Mouse (Mus musculus): Measurements from ENCODE around the gene Trim44.

Gene Trim44

DNA sequence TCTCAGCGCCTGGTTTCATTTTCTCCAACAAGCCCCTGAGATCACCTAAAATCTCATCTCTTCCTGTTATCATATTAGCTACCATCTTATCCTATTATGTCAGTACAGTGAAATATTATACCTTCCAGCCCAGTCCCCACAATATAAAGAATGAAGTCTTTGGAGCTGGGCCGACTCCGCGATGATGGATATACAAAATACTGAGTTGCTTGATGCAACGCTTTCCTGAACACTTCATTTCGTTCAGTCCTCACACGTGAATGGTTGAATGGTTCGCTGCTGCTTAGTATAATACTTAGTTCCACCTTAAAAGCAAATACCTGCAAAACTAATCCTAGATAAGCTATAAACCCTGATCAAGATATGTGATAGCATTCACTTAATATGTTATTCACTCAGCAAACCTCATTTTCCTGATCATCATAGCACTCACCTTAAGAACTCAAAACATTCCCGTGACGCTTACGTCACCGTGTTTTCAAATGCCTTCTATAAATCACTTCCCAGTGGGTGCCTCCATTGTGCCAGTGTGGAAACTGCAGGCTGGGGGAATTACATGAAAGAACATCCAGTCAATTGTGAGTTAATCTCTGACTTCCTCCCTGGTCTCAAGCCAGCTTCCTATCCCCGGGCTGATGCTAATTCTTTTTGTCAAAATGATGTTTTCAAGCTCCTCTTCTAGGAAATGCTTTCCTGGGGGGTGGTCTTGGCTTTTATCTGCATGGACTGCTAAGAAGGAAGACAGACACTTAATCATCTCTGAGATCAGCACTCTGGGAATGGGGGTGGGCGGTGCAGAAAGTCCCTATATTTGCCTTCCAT, at the start of gene Trim44:
Trim44 (minus strand) TSS at position 466 of the 822 bp plus-strand sequence.
- DNase-seq, result peak; percentile 78

DNA sequence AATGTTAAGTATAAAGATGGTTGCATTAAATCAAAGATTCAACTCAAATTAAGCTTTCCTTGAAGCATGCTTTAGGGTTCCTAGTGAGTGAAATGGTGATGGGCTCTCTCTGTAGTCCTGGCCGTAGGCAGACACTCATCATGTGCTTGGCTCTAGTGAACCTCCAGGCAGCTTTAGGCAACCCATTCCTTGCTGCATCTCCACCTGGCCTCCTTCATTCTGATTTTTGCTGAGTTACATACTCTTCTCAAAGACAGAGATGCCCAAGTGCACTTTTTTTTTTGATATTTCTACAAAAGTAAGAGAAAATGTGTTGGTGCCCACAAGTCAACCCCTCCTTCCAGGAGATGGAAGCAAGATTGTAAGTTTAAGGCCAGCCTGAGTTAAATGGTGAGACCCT, 47.5 kb upstream of the Trim44 start:
- no peak for DNase-seq

GRCm38 (mm10) chr2:102453447-102453846, 45.8 kb upstream of the Trim44 start:
- peak; percentile 65 for DNase-seq

- DNase-seq, result peak; percentile 92
Measured at GRCm38 (mm10) chr2:102451671-102452549, 44.3 kb upstream of the Trim44 start, which contains the start of gene Fjx1. Gene Fjx1, minus strand, starts transcription at chr2:102452499.

- peak; percentile 66 for DNase-seq
Measured at GRCm38 (mm10) chr2:102450761-102451670, 43.4 kb upstream of the Trim44 start.

DNA sequence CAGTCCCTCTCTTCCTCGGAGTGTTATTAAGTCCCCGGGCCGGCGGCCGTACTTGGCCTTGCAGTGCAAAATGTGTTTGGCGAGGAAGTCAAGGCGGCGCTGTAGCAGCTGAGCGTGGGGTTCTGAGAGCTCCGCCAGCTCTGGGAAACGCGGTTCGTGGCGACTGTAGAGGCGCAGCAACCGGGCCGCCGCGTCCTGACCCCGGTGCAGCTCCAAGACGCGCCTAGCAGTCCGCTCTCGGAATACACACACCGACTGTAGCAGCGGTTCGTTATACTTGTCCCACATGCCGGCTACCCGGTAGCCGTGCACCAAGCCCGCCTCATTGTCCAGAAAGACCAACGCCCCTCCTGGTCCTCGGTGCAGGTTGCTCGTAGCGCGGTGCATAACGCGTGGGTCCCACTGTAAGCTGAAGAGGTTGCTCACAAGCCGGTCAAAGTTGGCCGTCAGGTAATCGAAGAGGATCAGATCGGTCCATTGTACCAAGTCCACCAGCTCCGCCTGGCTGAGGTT, 42.7 kb upstream of the Trim44 start:
- DNase-seq, result peak; percentile 69

GRCm38 (mm10) chr2:102449630-102450247, 42.1 kb upstream of the Trim44 start:
- DNase-seq, result peak; percentile 81

DNA sequence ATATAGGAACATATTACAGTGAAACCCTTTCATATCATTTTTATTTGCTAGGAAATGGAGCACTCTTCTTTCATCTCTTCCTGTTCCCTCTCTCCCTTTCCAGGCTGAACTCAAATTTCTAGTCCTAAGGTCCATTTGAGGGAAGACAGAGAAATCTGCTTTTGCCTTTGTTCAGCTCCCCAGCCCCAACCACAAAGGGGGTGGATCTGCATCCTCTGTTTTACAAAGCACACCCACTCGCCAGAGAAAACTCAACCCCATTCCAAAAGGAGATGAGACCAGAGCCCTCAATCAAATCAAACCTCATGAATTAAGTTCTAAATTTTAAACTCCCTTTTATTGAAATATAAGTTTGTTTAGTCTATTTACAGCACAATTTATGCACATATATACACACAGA, 41.4 kb upstream of the Trim44 start:
- DNase-seq, result no peak

GRCm38 (mm10) chr2:102447831-102448230, 40.2 kb upstream of the Trim44 start:
- peak; percentile 58 for DNase-seq

DNA sequence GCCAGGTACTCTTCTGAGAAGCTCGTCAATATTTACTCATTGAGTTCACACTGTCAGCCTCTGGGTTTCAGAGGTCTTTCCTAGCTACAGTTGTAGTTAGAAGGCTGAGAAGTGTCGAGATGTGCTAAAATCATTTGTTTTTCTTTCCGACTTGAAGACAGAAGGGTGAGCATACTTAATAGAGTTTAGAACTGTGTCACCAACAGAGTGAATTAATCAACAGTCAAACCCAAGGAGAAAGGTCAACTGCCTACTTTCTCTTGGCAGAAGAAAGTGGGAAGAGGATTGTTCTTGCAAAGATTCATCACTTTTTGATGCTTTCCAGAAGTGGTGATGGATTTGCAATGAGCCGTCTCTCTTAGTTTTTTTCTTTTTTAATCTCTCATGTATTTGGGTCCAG, 39.2 kb upstream of the Trim44 start:
- no peak for DNase-seq

DNA sequence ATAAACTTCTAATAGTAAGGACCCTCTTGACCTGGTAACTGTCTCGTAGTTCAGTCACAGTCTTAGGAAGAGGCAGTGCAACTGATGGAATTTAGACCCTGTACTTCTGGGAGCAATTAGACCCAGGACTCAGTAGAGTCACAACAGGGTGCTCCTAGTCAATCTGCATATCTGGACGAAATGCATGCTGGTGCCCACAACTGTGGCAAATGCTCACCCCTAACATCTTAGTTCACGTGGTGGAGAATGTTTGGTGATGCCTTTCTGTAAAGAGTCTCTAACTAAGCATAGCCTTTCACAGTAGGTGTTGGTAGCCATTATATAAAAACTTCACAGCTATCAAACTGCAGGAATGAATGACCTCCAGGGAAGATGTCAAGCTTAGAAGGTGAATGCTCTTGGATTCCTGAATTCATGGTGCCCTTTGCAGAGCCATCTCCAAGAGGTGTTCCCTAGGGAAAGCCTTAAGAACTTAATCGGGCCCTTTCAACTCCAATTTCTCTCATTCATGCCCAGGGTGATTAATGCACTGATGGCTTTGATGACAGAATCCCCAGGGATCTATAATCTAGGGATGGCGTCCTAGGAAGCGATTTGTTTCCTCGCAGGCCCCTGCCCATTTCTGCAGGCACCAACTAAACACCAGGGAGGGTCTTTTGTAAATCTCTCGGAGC, 29.9 kb upstream of the Trim44 start:
- no peak for DNase-seq

GRCm38 (mm10) chr2:102433879-102434278, 26.3 kb upstream of the Trim44 start:
- DNase-seq, result no peak

DNA sequence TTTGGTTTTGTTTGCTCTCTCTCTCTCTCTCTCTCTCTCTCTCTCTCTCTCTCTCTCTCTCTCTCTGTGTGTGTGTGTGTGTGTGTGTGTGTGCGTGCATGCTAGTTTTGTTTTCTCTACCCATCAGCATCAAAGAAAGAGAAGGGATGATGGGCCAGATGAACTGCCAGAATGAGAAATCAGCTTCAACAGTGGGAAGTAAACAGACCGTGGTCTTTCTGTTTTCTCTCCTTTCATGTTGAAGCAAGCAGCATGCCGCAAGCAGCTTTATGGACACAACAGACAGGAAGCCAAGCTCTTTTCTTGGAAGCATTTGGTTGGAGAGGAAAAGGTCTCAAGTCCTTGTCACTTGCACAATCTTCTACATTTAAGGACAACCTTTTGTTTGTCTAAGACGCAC, 23.5 kb upstream of the Trim44 start:
- DNase-seq, result no peak

GRCm38 (mm10) chr2:102427974-102428373, 20.3 kb upstream of the Trim44 start:
- DNase-seq, result no peak

DNA sequence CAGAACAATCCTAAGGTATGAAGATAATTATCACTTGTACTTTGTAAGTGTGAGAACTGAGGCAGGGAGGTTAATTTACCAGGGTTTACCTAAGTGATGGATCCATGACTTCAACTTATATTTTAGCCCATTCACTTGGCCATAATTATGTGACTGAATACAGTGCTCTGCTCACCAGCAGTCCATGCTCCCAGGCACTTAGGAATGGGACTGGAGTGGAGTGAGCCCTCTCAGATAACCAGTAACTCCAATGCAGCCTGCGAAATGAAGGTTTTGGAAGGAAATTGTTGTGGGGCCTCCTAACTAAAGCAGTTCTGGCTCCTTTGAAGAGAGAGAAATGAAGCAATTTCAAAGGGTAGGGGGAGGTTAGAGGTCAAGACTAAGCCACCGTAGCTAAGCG, 18.8 kb upstream of the Trim44 start:
- DNase-seq, result no peak

GRCm38 (mm10) chr2:102416149-102416743, 8.6 kb upstream of the Trim44 start:
- DNase-seq, result no peak

GRCm38 (mm10) chr2:102412738-102413137, 5.1 kb upstream of the Trim44 start:
- no peak for DNase-seq

DNA sequence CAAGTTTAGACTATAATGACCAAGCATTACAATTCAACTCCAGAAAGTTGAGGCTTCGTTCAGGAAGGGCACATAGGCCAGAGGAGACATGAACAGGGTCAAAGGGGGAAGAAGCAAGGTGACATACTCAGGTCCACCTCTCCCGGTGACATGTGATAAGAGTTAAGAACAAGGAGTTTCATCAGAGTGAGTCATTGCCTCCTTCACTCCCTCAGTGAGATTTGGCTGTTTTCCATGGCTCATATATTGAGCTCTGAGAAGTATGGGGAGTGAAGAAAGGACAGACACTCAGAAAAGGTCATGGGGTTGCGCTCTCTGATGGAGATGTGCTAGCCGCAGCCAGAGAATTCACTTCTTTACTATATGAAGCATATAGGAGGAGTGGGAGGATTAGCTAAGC, 3.0 kb upstream of the Trim44 start:
- DNase-seq, result no peak

- DNase-seq, result no peak
Measured at GRCm38 (mm10) chr2:102409741-102410140, 2.1 kb upstream of the Trim44 start.

DNA sequence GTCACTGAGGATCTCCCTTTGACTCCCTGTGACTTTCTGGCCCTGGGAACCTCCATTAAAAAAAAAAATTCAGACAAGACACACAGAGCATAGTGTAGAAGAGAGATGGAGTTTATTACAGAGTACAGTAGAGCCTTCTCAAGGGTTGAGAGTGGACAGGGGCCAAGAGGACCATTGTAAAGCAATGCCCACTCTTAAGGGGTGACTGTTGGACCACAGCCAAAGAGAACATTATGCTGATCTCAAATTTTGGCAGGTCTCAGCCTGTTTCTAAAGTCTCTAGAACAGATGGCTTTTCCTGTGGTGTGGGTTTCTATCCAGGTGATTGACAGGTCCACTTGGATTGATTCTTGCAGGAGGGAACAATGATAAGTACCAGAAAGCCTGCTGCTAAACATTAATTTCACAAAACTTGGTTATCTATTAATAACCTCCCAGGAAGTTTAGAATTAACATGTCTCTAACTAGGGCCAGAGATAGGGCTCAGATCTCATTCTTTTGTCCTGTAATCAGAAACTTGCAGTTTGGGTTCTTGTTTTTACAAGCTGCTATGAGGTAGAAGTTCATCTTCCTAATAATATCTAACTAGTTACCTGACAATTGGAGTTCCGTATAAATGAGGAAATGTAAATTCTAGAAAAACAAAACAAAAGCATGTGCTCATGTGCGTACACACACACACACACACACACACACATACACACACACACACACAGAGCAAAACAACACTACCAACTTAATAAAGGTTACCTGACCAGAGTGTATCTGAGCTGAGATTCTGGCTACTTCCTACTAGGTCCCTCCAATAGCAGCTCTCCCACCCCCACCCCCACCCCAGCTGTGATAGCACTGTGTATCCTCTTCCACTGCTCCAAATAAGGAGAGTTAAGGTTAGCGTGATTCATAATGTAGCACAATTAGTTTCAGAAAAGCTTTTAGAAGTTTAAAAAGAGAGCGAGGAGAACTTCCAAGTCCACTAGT, 1.0 kb downstream of the Trim44 start:
- no peak for DNase-seq
